Mouse (Mus musculus): Measurements from ENCODE around the gene Mink1.
"Not testable (repeated sequence)": the region's sequence is repeated elsewhere in the genome, so short reads cannot be mapped to it uniquely, and the experiment has no call there.

Mink1 gene

GRCm38 (mm10) chr11:70562287-70562994 is at the start of gene Mink1:
Gene Mink1, plus strand, starts transcription at chr11:70562881.
- peak; percentile 79 to 86 for DNase-seq (ENCODE audit: low spot score in 2 of 2)

GRCm38 (mm10) chr11:70513520-70513919 is 49.2 kb upstream of the Mink1 start:
- DNase-seq (ENCODE audit: low spot score in 2 of 2): no peak

GRCm38 (mm10) chr11:70514288-70514687 is 48.4 kb upstream of the Mink1 start, which contains the start of gene Vmo1:
Gene Vmo1, minus strand, starts transcription at chr11:70514616.
- no peak for DNase-seq (ENCODE audit: low spot score in 2 of 2)

GRCm38 (mm10) chr11:70516352-70516751 is 46.3 kb upstream of the Mink1 start:
- DNase-seq (ENCODE audit: low spot score in 2 of 2): no peak

GRCm38 (mm10) chr11:70518436-70518835 is 44.2 kb upstream of the Mink1 start:
- DNase-seq (ENCODE audit: low spot score in 2 of 2): no peak

GRCm38 (mm10) chr11:70518923-70519322 is 43.8 kb upstream of the Mink1 start, which contains the start of gene Gltpd2:
Gene Gltpd2, plus strand, starts transcription at chr11:70519196.
- DNase-seq (ENCODE audit: low spot score in 2 of 2): no peak

- DNase-seq (ENCODE audit: low spot score in 2 of 2): no peak
Observed at GRCm38 (mm10) chr11:70520178-70520769, 42.4 kb upstream of the Mink1 start.

- not testable (repeated sequence) for DNase-seq (ENCODE audit: low spot score in 2 of 2)
Observed at GRCm38 (mm10) chr11:70523306-70523989, 39.2 kb upstream of the Mink1 start.

GRCm38 (mm10) chr11:70524782-70525181 is 37.9 kb upstream of the Mink1 start:
- DNase-seq (ENCODE audit: low spot score in 2 of 2): no peak

GRCm38 (mm10) chr11:70525184-70525678 is 37.5 kb upstream of the Mink1 start, which contains the start of gene Psmb6:
Gene Psmb6, plus strand, starts transcription at chr11:70525367.
- peak; percentile 88 to 93 for DNase-seq (ENCODE audit: low spot score in 2 of 2)

GRCm38 (mm10) chr11:70525726-70526125 is 37.0 kb upstream of the Mink1 start:
- no peak for DNase-seq (ENCODE audit: low spot score in 2 of 2)

- DNase-seq (ENCODE audit: low spot score in 2 of 2): no peak
Observed at GRCm38 (mm10) chr11:70526211-70526610, 36.5 kb upstream of the Mink1 start.

- DNase-seq (ENCODE audit: low spot score in 2 of 2): no peak
Observed at GRCm38 (mm10) chr11:70528610-70529009, 34.1 kb upstream of the Mink1 start.

- DNase-seq (ENCODE audit: low spot score in 2 of 2): not testable (repeated sequence)
Observed at GRCm38 (mm10) chr11:70531065-70531464, 31.6 kb upstream of the Mink1 start.

GRCm38 (mm10) chr11:70532839-70533238 is 29.8 kb upstream of the Mink1 start, which contains the start of gene Gm40193:
Gene Gm40193, minus strand, starts transcription at chr11:70532939.
- DNase-seq (ENCODE audit: low spot score in 2 of 2): no peak

GRCm38 (mm10) chr11:70539423-70539822 is 23.3 kb upstream of the Mink1 start:
- no peak for DNase-seq (ENCODE audit: low spot score in 2 of 2)

GRCm38 (mm10) chr11:70539877-70540587 is 22.6 kb upstream of the Mink1 start, which contains the start of gene Pld2:
Gene Pld2, plus strand, starts transcription at chr11:70540064.
- peak; percentile 55 to 60 for DNase-seq (ENCODE audit: low spot score in 2 of 2)

GRCm38 (mm10) chr11:70540928-70541327 is 21.8 kb upstream of the Mink1 start:
- no peak for DNase-seq (ENCODE audit: low spot score in 2 of 2)

- no peak for DNase-seq (ENCODE audit: low spot score in 2 of 2)
Observed at GRCm38 (mm10) chr11:70541415-70541814, 21.3 kb upstream of the Mink1 start.

- no peak for DNase-seq (ENCODE audit: low spot score in 2 of 2)
Observed at GRCm38 (mm10) chr11:70544496-70544895, 18.2 kb upstream of the Mink1 start.

GRCm38 (mm10) chr11:70551526-70551925 is 11.2 kb upstream of the Mink1 start:
- DNase-seq (ENCODE audit: low spot score in 2 of 2): no peak

GRCm38 (mm10) chr11:70553940-70554339 is 8.7 kb upstream of the Mink1 start:
- no peak for DNase-seq (ENCODE audit: low spot score in 2 of 2)
